Mouse (Mus musculus): Measurements from ENCODE around the gene Zranb2.

The Zranb2 gene

DNA sequence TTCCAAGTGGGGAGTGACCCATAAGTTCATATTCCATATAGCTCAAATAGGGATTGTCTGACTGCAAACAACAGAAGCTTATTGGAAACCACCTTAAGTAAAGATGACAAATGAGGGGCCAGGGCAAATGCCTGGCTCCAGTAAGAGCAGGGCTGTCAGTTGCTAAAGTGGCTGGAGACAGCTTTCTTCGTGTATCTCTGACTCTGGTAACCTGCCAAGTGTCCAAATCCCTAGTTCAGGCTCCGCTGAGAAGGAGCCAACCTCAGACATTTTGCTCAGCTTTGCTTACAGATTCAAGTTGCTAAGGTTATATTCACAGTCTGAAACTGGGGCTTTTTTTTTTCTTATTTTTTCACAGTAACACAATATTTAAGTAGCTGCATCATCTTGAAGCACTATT, 45.4 kb downstream of the Zranb2 start:
- no peak for DNase-seq

DNA sequence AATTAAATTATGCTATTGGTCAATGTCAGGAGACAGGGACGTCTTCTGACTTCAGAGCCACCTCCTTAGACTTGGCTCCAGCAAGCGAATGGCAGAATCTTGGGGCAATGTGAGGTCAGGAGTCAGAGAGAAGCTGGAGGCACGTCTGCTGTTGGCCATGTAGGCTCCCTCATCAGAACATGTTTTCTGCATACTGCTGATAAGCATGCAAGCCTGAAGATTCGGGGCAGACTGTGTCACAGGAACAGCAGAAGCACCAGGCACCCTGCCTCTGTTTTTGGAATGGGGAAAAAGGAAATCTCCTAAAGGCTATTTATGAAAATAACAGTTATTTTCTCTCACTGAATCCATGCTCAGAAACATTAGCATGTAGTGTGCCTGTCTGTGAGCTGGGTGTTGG, 46.3 kb downstream of the Zranb2 start:
- DNase-seq, result no peak

DNA sequence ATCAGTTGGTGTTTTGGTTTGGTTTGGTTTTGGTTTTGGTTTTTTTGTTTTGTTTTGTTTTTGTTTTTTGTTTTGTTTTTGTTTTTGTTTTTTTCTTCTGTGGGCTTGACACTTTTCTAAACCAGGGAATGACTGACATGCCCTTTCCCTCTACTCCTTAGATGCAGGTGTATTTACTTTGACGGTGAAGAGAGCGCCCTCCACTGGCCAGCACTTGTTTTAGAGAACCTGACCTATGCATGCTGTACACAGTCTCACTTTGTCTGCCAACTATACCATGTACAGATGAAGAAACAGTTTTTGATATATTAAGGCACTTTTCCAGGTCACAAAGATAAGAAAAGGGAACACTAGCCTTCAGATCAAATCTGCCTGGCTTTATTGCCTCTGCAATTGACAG, 47.8 kb downstream of the Zranb2 start:
- no peak for DNase-seq

DNA sequence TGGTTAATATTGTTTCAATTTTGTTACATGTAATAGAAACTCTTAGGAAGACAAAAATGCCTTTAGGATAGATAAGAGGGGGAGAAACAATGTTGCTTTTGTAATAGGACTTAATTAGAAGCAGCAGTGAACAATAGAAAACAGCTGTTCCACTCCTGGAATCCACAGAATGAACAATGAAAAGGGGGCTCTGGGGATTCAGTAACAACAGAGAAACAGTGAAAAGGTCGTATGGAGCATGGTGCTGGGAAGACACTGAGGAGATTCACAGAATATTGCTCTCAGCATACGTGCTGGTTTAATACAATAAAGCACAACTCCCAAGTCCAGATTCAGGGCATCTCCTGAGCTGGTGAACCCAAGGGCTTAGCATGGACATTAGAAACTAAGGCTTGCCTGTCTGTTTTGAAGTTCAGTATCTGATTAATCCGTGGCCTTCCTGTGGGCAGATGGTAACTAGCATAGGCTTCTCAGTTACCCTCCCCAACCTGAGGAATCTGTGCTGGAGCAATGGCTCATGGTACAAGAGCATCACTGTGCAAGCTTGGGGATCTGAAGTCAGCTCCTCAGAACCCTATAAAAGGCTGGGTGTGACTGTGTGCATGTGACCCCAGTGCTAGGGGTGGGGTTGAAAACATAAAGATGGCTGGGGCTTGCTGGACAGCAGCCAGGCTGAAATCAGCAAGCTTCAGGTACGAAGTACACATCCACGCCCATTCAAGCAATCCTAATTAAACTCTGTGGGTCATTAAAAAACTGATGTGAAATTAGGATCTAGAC, 48.9 kb downstream of the Zranb2 start:
- no peak for DNase-seq

GRCm38 (mm10) chr3:157597837-157598379, 63.9 kb downstream of the Zranb2 start:
- no peak for DNase-seq
